In the genomic region with DNA sequence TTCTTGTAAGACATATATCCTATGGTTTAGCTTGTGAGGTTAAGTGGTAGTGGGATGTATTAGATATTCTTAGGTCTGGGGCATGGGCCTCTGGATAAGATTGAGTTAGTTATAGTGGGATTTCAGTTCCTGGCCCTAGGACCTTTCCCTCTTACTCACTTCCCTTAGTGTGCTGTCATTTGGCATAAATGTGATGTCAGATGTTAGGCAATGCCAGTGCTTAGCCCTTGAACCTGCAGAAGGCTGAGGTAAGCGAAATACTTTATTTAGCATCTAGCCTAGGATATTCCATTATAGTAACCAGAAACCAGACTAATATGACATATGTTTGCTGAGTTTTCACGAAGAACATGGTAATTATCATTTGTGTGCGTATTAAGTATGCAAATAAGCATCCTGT, we compare ENCODE assay signal across 24 mouse cellular contexts.
"Had no signal": no experiment of that assay in that cellular context is flagged by ENCODE, and none has a peak within 500 bp of the region (broad histone marks: within the 10 kb centered on the region; RNA-seq: fewer than 3 reads in every experiment).

No protein-coding gene starts in this region.

- DNase-seq: liver, postnatal 0 days; lung, adult 2 months; lung, postnatal 14 days; lung, postnatal 36 days; retina, postnatal 1 day; right cerebral cortex, adult 18-20 months; right cerebral cortex, postnatal 25 days; right cerebral cortex, postnatal 4 days; spleen, adult 18-20 months; thymus, adult 2 months; thymus, postnatal 25 days; thymus, postnatal 4 days had no signal

- H3K9ac ChIP-seq: liver, embryonic 15.5 days; liver, postnatal 0 days; lung, embryonic 15.5 days; midbrain, embryonic 13.5 days; neural tube, embryonic 13.5 days; neural tube, embryonic 15.5 days; stomach, embryonic 15.5 days had no signal

- H3K4me1 ChIP-seq: liver, embryonic 15.5 days; lung, embryonic 15.5 days; megakaryocyte, embryonic 14.5 days; stomach, embryonic 15.5 days had no signal

- H3K27me3 ChIP-seq: liver, embryonic 15.5 days; lung, embryonic 15.5 days; midbrain, embryonic 13.5 days; neural tube, embryonic 13.5 days; neural tube, embryonic 15.5 days; stomach, embryonic 15.5 days had no signal

- H3K4me3 ChIP-seq: liver, embryonic 15.5 days; lung, embryonic 15.5 days; megakaryocyte, embryonic 14.5 days; midbrain, embryonic 13.5 days; myocyte; neural tube, embryonic 13.5 days; neural tube, embryonic 15.5 days; stomach, embryonic 15.5 days had no signal

- H3K27ac ChIP-seq: liver, embryonic 15.5 days; lung, embryonic 15.5 days; macrophage; midbrain, embryonic 13.5 days; neural tube, embryonic 13.5 days; neural tube, embryonic 15.5 days; stomach, embryonic 15.5 days; stomach, postnatal 0 days had no signal

- H3K36me3 ChIP-seq: liver, embryonic 15.5 days; lung, embryonic 15.5 days; midbrain, embryonic 13.5 days; neural tube, embryonic 13.5 days; neural tube, embryonic 15.5 days; stomach, embryonic 15.5 days had no signal

- ATAC-seq: liver, postnatal 0 days; lung, postnatal 0 days; midbrain, embryonic 13.5 days; midbrain, embryonic 16.5 days had no signal
